Mouse (Mus musculus) liver, adult 2 months (tissue): Measurements from ENCODE around the gene Ercc6. TPM values are rescaled to one million over a fixed set of nuclear protein-coding genes. Genes with fewer than 3 reads are reported as not detected.

ENCODE experiments used
- DNase-seq: peaks from one replicate; pipeline ENCODE4 v3.0.0-alpha.2; 2011; ENCODE audit warnings: low read depth, low spot score; ENCODE audit errors: extremely low read depth
- H3K27ac ChIP-seq: fragments of 200-500 bp; replicated peaks from 2 replicates; pipeline ENCODE4 v1.5.1; 2012; ENCODE audit warnings: low read depth, mild to moderate bottlenecking, control low read depth, inconsistent platforms, low read length; ENCODE audit not compliant: insufficient read depth
- H3K27me3 ChIP-seq: fragments of 200-500 bp; 2 replicates; pipeline ENCODE4 v1.6.1; 2012; ENCODE audit warnings: mild to moderate bottlenecking, moderate library complexity, low read length, inconsistent platforms; ENCODE audit not compliant: control insufficient read depth, insufficient read depth
- H3K36me3 ChIP-seq: fragments of 200-500 bp; 2 replicates; pipeline ENCODE4 v1.6.1; 2012; ENCODE audit warnings: low read length, inconsistent platforms; ENCODE audit not compliant: control insufficient read depth, insufficient read depth
- H3K4me1 ChIP-seq: fragments of 200-500 bp; 2 replicates; pipeline ENCODE4 v1.6.1; 2011; ENCODE audit warnings: low read length; ENCODE audit not compliant: control insufficient read depth, insufficient read depth
- H3K4me3 ChIP-seq: fragments of 200-500 bp; 2 replicates; pipeline ENCODE4 v1.5.1; 2011; ENCODE audit warnings: low read depth, mild to moderate bottlenecking, control low read depth, low read length, moderate library complexity; ENCODE audit not compliant: insufficient read depth
- H3K79me2 ChIP-seq: fragments of 200-500 bp; 2 replicates; pipeline ENCODE4 v1.6.1; 2012; ENCODE audit warnings: inconsistent platforms, mild to moderate bottlenecking, low read length, moderate library complexity; ENCODE audit not compliant: control insufficient read depth, insufficient read depth
- H3K9ac ChIP-seq: fragments of 200-500 bp; 2 replicates; pipeline ENCODE4 v1.6.1; 2012; ENCODE audit warnings: low read depth, mild to moderate bottlenecking, control low read depth, inconsistent platforms, low read length
- CTCF ChIP-seq: fragments of 200-500 bp; IDR thresholded peaks from 2 replicates; pipeline ENCODE4 v1.5.1; 2011; ENCODE audit warnings: low read depth, low read length, control low read depth
- POLR2A ChIP-seq: fragments of 200-500 bp; IDR thresholded peaks from 2 replicates; pipeline ENCODE4 v1.6.1; 2011; ENCODE audit warnings: low read length, control low read depth; ENCODE audit not compliant: insufficient read depth; ENCODE audit errors: extremely low read depth
- WGBS: fragments of 180-500 bp; shearing (Covaris S2); methylation state at CpG from one replicate; pipeline ENCODE4 v1.1.7; 2018; 5-methylcytosine and 5-hydroxymethylcytosine counted together
- polyA plus RNA-seq: library from polyadenylated mRNA; depleted of rRNA; stranded (reverse); fragments of >200 nt; gene quantifications from 2 replicates; pipeline ENCODE4 v1.2.3, GENCODE M21; 2012
- total RNA-seq: library from RNA; depleted of rRNA; stranded (reverse); fragments of >200 nt; gene quantifications from 2 replicates; pipeline ENCODE4 v1.2.3, GENCODE M21; 2014

Ercc6 gene
- total and polyA plus RNA-seq, 2 experiments, result 2.8 to 11.2 TPM

- Histone ChIP-seq H3K4me3 (no peak overlapping the region), H3K27me3 (no peaks in the 10 kb centered on the region), H3K79me2 (no peaks in the 10 kb centered on the region), H3K9ac (no peak overlapping the region), H3K4me1 (no peaks in the 10 kb centered on the region), H3K27ac (no peak overlapping the region), H3K36me3 (peaks cover 38% of the 10 kb centered on the region)
- TF ChIP-seq POLR2A (no peak), CTCF (no peak)
- no peak for DNase-seq
- WGBS, result 98% methylated on average over 6 of the region's 6 CpGs
Measured at GRCm38 (mm10) chr14:32563661-32564060, 50.3 kb downstream of the Ercc6 start.

DNA sequence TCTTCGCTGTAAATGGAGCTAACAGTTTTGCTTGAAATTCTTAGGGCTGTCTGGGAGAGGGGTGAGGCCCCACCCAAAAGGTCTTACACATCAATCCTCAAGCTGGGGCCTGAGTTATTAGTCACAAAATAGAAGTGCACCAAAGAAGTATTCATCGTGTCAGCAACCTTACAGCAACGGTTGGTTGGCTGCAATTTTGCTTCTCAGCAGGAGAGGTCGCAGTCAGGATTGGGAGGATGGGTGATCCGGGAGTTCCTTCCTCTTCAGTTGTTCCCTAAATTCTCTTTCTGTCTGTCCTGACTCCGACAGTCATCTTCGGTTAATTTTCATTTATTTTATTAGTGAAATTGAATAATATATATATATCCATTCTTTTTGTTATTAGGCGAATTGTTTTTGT lies 59.2 kb downstream of the Ercc6 start:
- H3K4me3 ChIP-seq, result no peak overlapping the region
- H3K27me3 ChIP-seq, result no peaks in the 10 kb centered on the region
- peaks cover 55% of the 10 kb centered on the region for H3K36me3 ChIP-seq
- no peaks in the 10 kb centered on the region for H3K4me1 ChIP-seq
- 77% methylated on average over 8 of the region's 8 CpGs for WGBS
- no peak for DNase-seq
- no peak for TF ChIP-seq POLR2A
- no peak for TF ChIP-seq CTCF
- no peak overlapping the region for H3K9ac ChIP-seq
- H3K27ac ChIP-seq, result no peak overlapping the region
- H3K79me2 ChIP-seq, result no peaks in the 10 kb centered on the region

- DNase-seq, result no peak
- 98% methylated on average over 2 of the region's 2 CpGs for WGBS
Measured at GRCm38 (mm10) chr14:32578420-32578819, 65.1 kb downstream of the Ercc6 start.

DNA sequence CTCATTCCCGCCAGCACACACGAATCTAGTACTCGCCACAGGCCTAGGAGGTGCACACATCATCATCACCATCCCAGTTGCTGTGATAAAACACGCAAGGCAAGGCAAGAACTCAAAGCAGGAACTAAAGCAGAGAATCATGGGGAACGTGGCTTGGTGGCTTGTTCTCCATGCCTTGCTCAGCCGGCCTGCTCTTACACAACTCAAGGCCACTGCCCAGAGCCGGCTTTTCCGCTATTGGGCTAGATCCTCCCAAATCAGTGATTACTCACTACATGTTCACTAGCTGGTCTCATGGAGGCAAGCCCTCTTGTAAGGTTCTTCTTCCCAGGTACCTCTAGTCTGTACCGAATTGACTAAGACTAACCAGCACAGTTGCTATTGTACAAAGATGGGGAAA lies 70.4 kb downstream of the Ercc6 start:
- no peak for DNase-seq
- WGBS, result 77% methylated on average over 9 of the region's 9 CpGs
- TF ChIP-seq POLR2A (no peak), CTCF (no peak)
- no peaks in the 10 kb centered on the region for H3K79me2 ChIP-seq
- H3K27ac ChIP-seq, result no peak overlapping the region
- H3K9ac ChIP-seq, result no peak overlapping the region
- no peaks in the 10 kb centered on the region for H3K4me1 ChIP-seq
- H3K27me3 ChIP-seq, result no peaks in the 10 kb centered on the region
- H3K36me3 ChIP-seq, result no peaks in the 10 kb centered on the region
- no peak overlapping the region for H3K4me3 ChIP-seq

More at GRCm38 (mm10) chr14:32578420-32578819, 65.1 kb downstream of the Ercc6 start:
- Histone ChIP-seq H3K4me3 (no peak overlapping the region), H3K4me1 (no peaks in the 10 kb centered on the region), H3K27ac (no peak overlapping the region), H3K79me2 (no peaks in the 10 kb centered on the region), H3K36me3 (peaks cover 29% of the 10 kb centered on the region), H3K9ac (no peak overlapping the region), H3K27me3 (no peaks in the 10 kb centered on the region)
- no peak for TF ChIP-seq CTCF
- TF ChIP-seq POLR2A, result no peak

GRCm38 (mm10) chr14:32587013-32587784 lies 73.9 kb downstream of the Ercc6 start:
- H3K4me1 ChIP-seq, result no peaks in the 10 kb centered on the region; the same call in 1 of the 2 replicates
- H3K9ac ChIP-seq, result no peak overlapping the region
- no peaks in the 10 kb centered on the region for H3K79me2 ChIP-seq
- no peak overlapping the region for H3K27ac ChIP-seq
- H3K27me3 ChIP-seq, result no peaks in the 10 kb centered on the region
- TF ChIP-seq CTCF (peak; percentile 70), POLR2A (no peak)
- no peak overlapping the region for H3K4me3 ChIP-seq
- DNase-seq, result peak; percentile 23
- WGBS, result 13% methylated on average over 10 of the region's 10 CpGs
- no peaks in the 10 kb centered on the region for H3K36me3 ChIP-seq

DNA sequence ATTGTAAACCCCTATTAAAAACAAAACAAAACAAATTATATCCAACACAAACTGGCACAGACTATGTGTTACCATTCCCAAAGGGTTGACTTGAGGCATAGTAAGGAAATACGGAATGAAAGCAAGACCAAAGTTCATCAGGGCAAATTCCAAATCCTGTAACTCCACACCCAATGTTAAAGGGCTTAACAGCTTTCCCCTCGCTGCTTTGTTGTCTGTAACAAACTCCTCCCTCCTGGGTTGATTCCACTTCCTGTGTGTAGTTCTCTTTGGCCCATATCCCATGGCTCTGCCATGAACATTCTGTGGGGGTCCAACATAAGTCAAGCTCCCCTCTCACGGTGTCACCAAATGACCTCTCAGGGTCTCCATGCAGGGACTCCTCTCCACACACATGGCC lies 77.1 kb downstream of the Ercc6 start:
- Histone ChIP-seq H3K27ac (no peak overlapping the region), H3K79me2 (no peaks in the 10 kb centered on the region), H3K4me3 (no peak overlapping the region), H3K9ac (no peak overlapping the region), H3K27me3 (no peaks in the 10 kb centered on the region), H3K4me1 (no peaks in the 10 kb centered on the region; the same call in 1 of the 2 replicates), H3K36me3 (no peaks in the 10 kb centered on the region)
- 31% methylated on average over 3 of the region's 3 CpGs for WGBS
- no peak for TF ChIP-seq POLR2A
- DNase-seq, result peak; percentile 41
